Mouse (Mus musculus) midbrain, postnatal 0 days (tissue): ENCODE results near the gene Irf8. TPM values are rescaled to one million over a fixed set of nuclear protein-coding genes. Genes with fewer than 3 reads are reported as not detected.

Experiments used
- ATAC-seq: fragments of 200-750 bp; cut with Nextera tagmentation; 2 replicates; pipeline ENCODE4 v1.8.0; 2017; ENCODE audit warnings: moderate number of reproducible peaks, mild to moderate bottlenecking, moderate TSS enrichment, moderate library complexity; ENCODE audit not compliant: low FRiP score
- DNase-seq: peaks from one replicate; pipeline ENCODE4 v3.0.0-alpha.2; 2015; ENCODE audit warnings: low spot score
- H3K27ac ChIP-seq: fragments of 300-500 bp; sonication (generic); 2 replicates; pipeline ENCODE4 v1.5.1; 2014; ENCODE audit warnings: low read depth, mild to moderate bottlenecking, low read length, mixed read lengths
- H3K27me3 ChIP-seq: fragments of 300-500 bp; sonication (generic); 2 replicates; pipeline ENCODE4 v1.6.1; 2014; ENCODE audit warnings: low read length, control low read depth, mixed read lengths; ENCODE audit not compliant: insufficient read depth
- H3K36me3 ChIP-seq: fragments of 300-500 bp; sonication (generic); 2 replicates; pipeline ENCODE4 v1.6.1; 2014; ENCODE audit warnings: low read length, control low read depth, mixed read lengths; ENCODE audit not compliant: insufficient read depth
- H3K4me1 ChIP-seq: fragments of 300-500 bp; sonication (generic); 2 replicates; pipeline ENCODE4 v1.6.1; 2014; ENCODE audit warnings: mild to moderate bottlenecking, control low read depth, antibody characterized with exemption, low read length, mixed read lengths; ENCODE audit not compliant: insufficient read depth
- H3K4me2 ChIP-seq: fragments of 300-500 bp; sonication (generic); 2 replicates; pipeline ENCODE4 v1.6.1; 2014; ENCODE audit warnings: low read depth, mild to moderate bottlenecking, low read length, mixed read lengths; ENCODE audit not compliant: poor library complexity, severe bottlenecking
- H3K4me3 ChIP-seq: fragments of 300-500 bp; sonication (generic); 2 replicates; pipeline ENCODE4 v1.5.1; 2014; ENCODE audit warnings: low read depth, mild to moderate bottlenecking, low read length, moderate library complexity
- H3K9ac ChIP-seq: fragments of 300-500 bp; sonication (generic); replicated peaks from 2 replicates; pipeline ENCODE4 v1.6.1; 2014; ENCODE audit warnings: mild to moderate bottlenecking, low read length, moderate library complexity, mixed read lengths; ENCODE audit not compliant: poor library complexity, severe bottlenecking
- H3K9me3 ChIP-seq: fragments of 300-500 bp; sonication (generic); 2 replicates; pipeline ENCODE4 v1.6.1; 2016; ENCODE audit warnings: low read length, control low read depth
- CTCF ChIP-seq: IDR thresholded peaks from 2 replicates; pipeline ENCODE4 v1.5.1; 2016; ENCODE audit warnings: antibody characterized with exemption, mild to moderate bottlenecking
- WGBS: fragments of 180-500 bp; shearing (Covaris S2); extraction: QIAGEN DNeasy Blood & Tissue Kit; methylation state at CpG from one replicate; pipeline ENCODE4 v1.1.7; 2014; 5-methylcytosine and 5-hydroxymethylcytosine counted together
- polyA plus RNA-seq: library from polyadenylated mRNA; unstranded; fragments of >200 nt; fragmentation: Nextera tagmentation; extraction: Ambion mirVana; gene quantifications from 2 replicates; pipeline ENCODE4 v1.2.1, GENCODE M21; 2015
- total RNA-seq: library from RNA; depleted of rRNA; stranded (reverse); fragments of >200 nt; gene quantifications from 2 replicates; pipeline ENCODE4 v1.2.3, GENCODE M21; 2014

The Irf8 gene
- total and polyA plus RNA-seq, 2 experiments from 2014 or later = 3.2 to 5.0 TPM

GRCm38 (mm10) chr8:120725576-120725950 lies 10.6 kb upstream of the Irf8 start:
- WGBS = 88% methylated on average over 5 of the region's 5 CpGs
- ATAC-seq = no peak
- peaks cover 3% of the 10 kb centered on the region; the same call in 1 of the 2 replicates for H3K27me3 ChIP-seq
- no peaks in the 10 kb centered on the region for H3K36me3 ChIP-seq
- no peak overlapping the region for H3K27ac ChIP-seq
- no peaks in the 10 kb centered on the region for H3K9me3 ChIP-seq
- H3K4me3 ChIP-seq = no peak overlapping the region
- no peak for TF ChIP-seq CTCF
- H3K9ac ChIP-seq = no peak overlapping the region
- no peaks in the 10 kb centered on the region for H3K4me1 ChIP-seq
- no peak for DNase-seq
- no peak overlapping the region for H3K4me2 ChIP-seq

- TF ChIP-seq CTCF = no peak
- peaks cover 3% of the 10 kb centered on the region; the same call in 1 of the 2 replicates for H3K27me3 ChIP-seq
- no peaks in the 10 kb centered on the region for H3K4me1 ChIP-seq
- H3K4me3 ChIP-seq = no peak overlapping the region
- WGBS = 78% methylated on average over 5 of the region's 5 CpGs
- H3K4me2 ChIP-seq = no peak overlapping the region
- DNase-seq (no peak), ATAC-seq (no peak)
- H3K9me3 ChIP-seq = no peaks in the 10 kb centered on the region
- H3K9ac ChIP-seq = no peak overlapping the region
- H3K27ac ChIP-seq = no peak overlapping the region
- H3K36me3 ChIP-seq = no peaks in the 10 kb centered on the region
Measured at GRCm38 (mm10) chr8:120726051-120726450, 10.1 kb upstream of the Irf8 start.

- DNase-seq = no peak
- Histone ChIP-seq H3K4me1 (no peaks in the 10 kb centered on the region), H3K4me2 (no peak overlapping the region), H3K36me3 (no peaks in the 10 kb centered on the region), H3K27me3 (peaks cover 3% of the 10 kb centered on the region; the same call in 1 of the 2 replicates), H3K27ac (no peak overlapping the region), H3K9ac (no peak overlapping the region), H3K4me3 (no peak overlapping the region), H3K9me3 (no peaks in the 10 kb centered on the region)
- WGBS = 76% methylated on average over 9 of the region's 9 CpGs
- TF ChIP-seq CTCF = no peak
- no peak for ATAC-seq
Measured at GRCm38 (mm10) chr8:120728488-120729160, 7.5 kb upstream of the Irf8 start.

- H3K4me3 ChIP-seq = no peak overlapping the region
- 20% methylated on average over 14 of the region's 14 CpGs for WGBS
- H3K27ac ChIP-seq = no peak overlapping the region
- peaks cover 17% of the 10 kb centered on the region for H3K27me3 ChIP-seq
- TF ChIP-seq CTCF = no peak
- H3K4me1 ChIP-seq = no peaks in the 10 kb centered on the region; the same call in 1 of the 2 replicates
- DNase-seq (peak; percentile 49), ATAC-seq (0 out of 2 replicates have a peak, but pooled peaks have one; percentile 48)
- no peaks in the 10 kb centered on the region for H3K36me3 ChIP-seq
- H3K9ac ChIP-seq = no peak overlapping the region
- peak overlapping the region; percentile 12; the same call in 1 of the 2 replicates for H3K4me2 ChIP-seq
- no peaks in the 10 kb centered on the region for H3K9me3 ChIP-seq
Measured at GRCm38 (mm10) chr8:120731582-120731981, 4.6 kb upstream of the Irf8 start.

- H3K4me3 ChIP-seq = no peak overlapping the region
- ATAC-seq (no peak), DNase-seq (no peak)
- no peaks in the 10 kb centered on the region for H3K36me3 ChIP-seq
- H3K4me1 ChIP-seq = no peaks in the 10 kb centered on the region; the same call in 1 of the 2 replicates
- peak overlapping the region; percentile 12; the same call in 1 of the 2 replicates for H3K4me2 ChIP-seq
- H3K27ac ChIP-seq = no peak overlapping the region
- no peak overlapping the region for H3K9ac ChIP-seq
- no peak for TF ChIP-seq CTCF
- no peaks in the 10 kb centered on the region for H3K9me3 ChIP-seq
- 54% methylated on average over 5 of the region's 6 CpGs for WGBS
- H3K27me3 ChIP-seq = peaks cover 17% of the 10 kb centered on the region
Measured at GRCm38 (mm10) chr8:120732068-120732467, 4.1 kb upstream of the Irf8 start.

- H3K27ac ChIP-seq = no peak overlapping the region
- DNase-seq (peak; percentile 40), ATAC-seq (0 out of 2 replicates have a peak, but pooled peaks have one; percentile 39)
- H3K36me3 ChIP-seq = no peaks in the 10 kb centered on the region
- H3K27me3 ChIP-seq = peaks cover 14% of the 10 kb centered on the region
- H3K9me3 ChIP-seq = no peaks in the 10 kb centered on the region
- 2% methylated on average over 11 of the region's 11 CpGs for WGBS
- no peaks in the 10 kb centered on the region; the same call in 1 of the 2 replicates for H3K4me1 ChIP-seq
- H3K9ac ChIP-seq = 0 out of 2 replicates have a peak overlapping the region, but pooled peaks have one; percentile 30
- no peak for TF ChIP-seq CTCF
- peak overlapping the region; percentile 96 for H3K4me2 ChIP-seq
- H3K4me3 ChIP-seq = peak overlapping the region; percentile 48
Measured at GRCm38 (mm10) chr8:120736486-120736885, 328 bp downstream of the Irf8 start.
